Mouse (Mus musculus): ENCODE measurements around the gene Onecut1. TPM values are rescaled to one million over a fixed set of nuclear protein-coding genes. Genes with fewer than 3 reads are reported as not detected.

Gene Onecut1
- total RNA-seq (2021), result not detected
- long read RNA-seq, experiment 1, result 0 reads
- long read RNA-seq, experiment 2, result 0 reads

GRCm38 (mm10) chr9:74861561-74861980 is at the start of gene Onecut1:
TSS of gene Onecut1 (plus strand) at chr9:74861921.
- no peak within 1 kb of the TSS for H3K27ac ChIP-seq
- peak within 1 kb of the TSS; percentile 69 for H3K4me3 ChIP-seq
- peak; percentile 67 for DNase-seq
- TF ChIP-seq CTCF (IDR thresholded peaks at IDR 0.05), result no peak
- intact Hi-C loops (cut with DNase I), result no loop called here

GRCm38 (mm10) chr9:74819736-74820511 is 41.8 kb upstream of the Onecut1 start:
- Histone ChIP-seq H3K4me3 (no peak overlapping the region), H3K27ac (no peak overlapping the region)
- no peak for DNase-seq
- no peak for TF ChIP-seq CTCF (IDR thresholded peaks at IDR 0.05)
- intact Hi-C loops (cut with DNase I), result no loop called here

- no peak for DNase-seq
- no peak for TF ChIP-seq CTCF (IDR thresholded peaks at IDR 0.05)
- intact Hi-C loops (cut with DNase I), result no loop called here
- Histone ChIP-seq H3K27ac (no peak overlapping the region), H3K4me3 (no peak overlapping the region)
These were observed 36.6 kb upstream of the Onecut1 start for GRCm38 (mm10) chr9:74825102-74825501.

- Histone ChIP-seq H3K4me3 (no peak overlapping the region), H3K27ac (no peak overlapping the region)
- intact Hi-C loops (cut with DNase I), result no loop called here
- no peak for DNase-seq
- no peak for TF ChIP-seq CTCF (IDR thresholded peaks at IDR 0.05)
These were observed 32.5 kb upstream of the Onecut1 start for GRCm38 (mm10) chr9:74829206-74829605.

- intact Hi-C loops (cut with DNase I), result no loop called here
- DNase-seq, result no peak
These were observed 18.8 kb upstream of the Onecut1 start for GRCm38 (mm10) chr9:74842890-74843289.

GRCm38 (mm10) chr9:74846867-74847830 is 14.6 kb upstream of the Onecut1 start:
- no peak overlapping the region for H3K27ac ChIP-seq
- intact Hi-C loops (cut with DNase I), result no loop called here
- no peak for DNase-seq
- no peak for TF ChIP-seq CTCF (IDR thresholded peaks at IDR 0.05)
- H3K4me3 ChIP-seq, result no peak overlapping the region

More at GRCm38 (mm10) chr9:74842890-74843289, 18.8 kb upstream of the Onecut1 start:
- no peak for TF ChIP-seq CTCF (IDR thresholded peaks at IDR 0.05)
- Histone ChIP-seq H3K4me3 (no peak overlapping the region), H3K27ac (no peak overlapping the region)

GRCm38 (mm10) chr9:74848411-74849194 is 13.1 kb upstream of the Onecut1 start:
- Histone ChIP-seq H3K27ac (no peak overlapping the region), H3K4me3 (peak overlapping the region; percentile 66)
- intact Hi-C loops (cut with DNase I), result no loop called here
- no peak for TF ChIP-seq CTCF (IDR thresholded peaks at IDR 0.05)
- DNase-seq, result no peak

- TF ChIP-seq CTCF (IDR thresholded peaks at IDR 0.05), result no peak
- no peak overlapping the region for H3K27ac ChIP-seq
- intact Hi-C loops (cut with DNase I), result no loop called here
- H3K4me3 ChIP-seq, result peak overlapping the region; percentile 66
- DNase-seq, result no peak
These were observed 12.3 kb upstream of the Onecut1 start for GRCm38 (mm10) chr9:74849195-74849978.

- TF ChIP-seq CTCF (IDR thresholded peaks at IDR 0.05), result no peak
These were observed 11.5 kb upstream of the Onecut1 start for GRCm38 (mm10) chr9:74849979-74850780.

GRCm38 (mm10) chr9:74850781-74851145 is 11.0 kb upstream of the Onecut1 start:
- no peak for DNase-seq
- intact Hi-C loops (cut with DNase I), result no loop called here
- no peak overlapping the region for H3K27ac ChIP-seq
- H3K4me3 ChIP-seq, result no peak overlapping the region
- no peak for TF ChIP-seq CTCF (IDR thresholded peaks at IDR 0.05)

More at GRCm38 (mm10) chr9:74849979-74850780, 11.5 kb upstream of the Onecut1 start:
- intact Hi-C loops (cut with DNase I), result no loop called here
- H3K4me3 ChIP-seq, result no peak overlapping the region
- no peak for DNase-seq
- H3K27ac ChIP-seq, result no peak overlapping the region

GRCm38 (mm10) chr9:74851601-74852000 is 10.1 kb upstream of the Onecut1 start:
- no peak for TF ChIP-seq CTCF (IDR thresholded peaks at IDR 0.05)
- no peak for DNase-seq
- Histone ChIP-seq H3K27ac (no peak overlapping the region), H3K4me3 (no peak overlapping the region)
- intact Hi-C loops (cut with DNase I), result no loop called here
